Mouse (Mus musculus) C2C12 (cell line): Measurements from ENCODE around the gene Msln.

Experiments used
- CTCF ChIP-seq: IDR thresholded peaks from one replicate; pipeline ENCODE4 v1.5.1; 2011; ENCODE audit not compliant: control insufficient read depth, insufficient read depth, insufficient read length
- USF1 ChIP-seq: IDR thresholded peaks from one replicate; pipeline ENCODE4 v1.6.1; 2011; ENCODE audit warnings: low read depth, mild to moderate bottlenecking, control low read depth, moderate library complexity

DNA sequence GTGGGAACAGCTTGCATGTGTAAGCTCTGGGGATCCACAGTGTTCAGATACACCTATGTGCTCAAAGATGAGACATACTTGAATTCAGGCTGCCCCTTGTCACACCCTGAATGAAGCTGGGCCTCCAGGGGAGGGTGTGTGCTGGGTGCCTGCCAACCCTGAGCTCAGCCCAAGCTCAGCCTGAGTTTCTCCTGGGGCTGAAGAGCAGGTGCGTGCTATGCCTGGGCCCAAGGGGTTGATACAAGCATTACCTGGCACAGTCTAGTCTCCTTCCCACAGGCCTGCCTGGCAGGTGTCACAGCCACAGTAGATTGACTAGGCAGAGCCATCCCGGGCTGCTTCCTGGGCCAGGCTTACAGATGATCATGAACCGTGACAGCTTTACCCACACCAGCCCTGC is 18.4 kb downstream of the Msln start, which contains the start of gene Mslnl:
- TF ChIP-seq CTCF (no peak), USF1 (no peak)
